Mouse (Mus musculus) thymus, postnatal 4 days (tissue): ENCODE measurements at regions not wholly inside any gene's neighbourhood (a gene's known extent, or its start where the extent isn't known, plus 50 kb on each side); places are given as distances from the start of the nearest gene placed in this dataset.

ENCODE experiments used
- DNase-seq: peaks from one replicate; pipeline ENCODE4 v3.0.0; 2021

DNA sequence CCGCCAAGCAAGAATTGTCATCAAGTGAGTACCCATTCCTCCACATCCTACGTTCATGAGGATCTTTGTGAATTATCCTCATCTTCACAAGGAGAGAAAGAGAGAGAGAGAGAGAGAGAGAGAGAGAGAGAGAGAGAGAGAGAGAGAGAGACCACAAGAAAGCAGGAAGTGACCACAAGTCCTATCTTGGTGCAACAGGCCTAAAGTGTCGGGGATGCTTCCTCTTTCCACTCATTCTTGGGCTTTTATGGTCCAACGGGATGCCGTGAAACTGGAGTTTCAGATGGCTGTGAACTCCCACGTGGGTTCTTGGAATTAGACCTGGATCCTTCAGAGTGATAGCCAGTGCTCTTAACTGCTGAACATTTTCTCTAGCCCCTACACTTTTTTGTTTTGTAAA lies 53.1 kb upstream of the Rai14 start:
- no peak for DNase-seq

DNA sequence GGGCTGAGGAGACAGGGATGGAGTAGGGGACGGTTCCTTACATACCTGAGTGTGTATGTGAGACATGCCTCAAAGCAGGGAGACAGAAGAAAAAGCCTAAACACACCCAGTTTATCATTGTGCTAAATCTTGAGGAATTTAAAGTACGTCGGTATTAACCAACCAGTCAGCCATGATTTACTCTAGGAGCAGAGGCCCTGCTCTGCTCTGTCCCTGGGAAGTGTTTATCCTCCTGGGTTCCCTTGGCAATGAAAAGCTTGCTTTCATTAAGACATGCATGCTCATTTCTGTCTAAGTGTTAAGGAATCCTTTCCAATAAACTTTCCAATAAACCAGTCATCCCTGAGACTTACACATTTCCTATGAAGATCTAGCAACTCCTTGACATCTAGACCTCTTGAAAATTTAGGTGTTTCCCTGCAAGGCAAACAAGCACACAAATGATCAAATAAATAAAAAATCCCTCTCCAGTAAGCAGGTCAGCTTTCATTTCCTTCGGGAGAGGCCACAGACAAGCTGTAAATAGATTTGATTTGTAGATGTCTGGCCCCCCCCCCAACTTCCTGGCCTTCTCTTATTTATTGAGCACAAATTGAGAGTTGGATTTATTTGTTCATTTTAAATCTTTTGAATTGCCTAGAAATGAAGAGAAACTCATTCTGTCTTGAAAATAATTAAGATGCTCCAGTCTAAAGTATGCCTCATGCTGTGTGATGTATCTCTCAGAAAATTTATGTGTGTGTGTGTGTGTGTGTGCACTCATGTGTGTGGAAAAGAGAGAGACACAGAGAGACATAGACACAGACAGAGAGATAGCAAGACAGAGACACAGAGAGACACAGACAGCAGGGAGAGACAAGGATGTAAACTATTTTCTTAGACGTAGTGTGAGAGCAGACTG lies 56.2 kb upstream of the Rai14 start:
- no peak for DNase-seq

GRCm38 (mm10) chr15:10771311-10771690 lies 56.9 kb upstream of the Rai14 start:
- DNase-seq, result no peak

DNA sequence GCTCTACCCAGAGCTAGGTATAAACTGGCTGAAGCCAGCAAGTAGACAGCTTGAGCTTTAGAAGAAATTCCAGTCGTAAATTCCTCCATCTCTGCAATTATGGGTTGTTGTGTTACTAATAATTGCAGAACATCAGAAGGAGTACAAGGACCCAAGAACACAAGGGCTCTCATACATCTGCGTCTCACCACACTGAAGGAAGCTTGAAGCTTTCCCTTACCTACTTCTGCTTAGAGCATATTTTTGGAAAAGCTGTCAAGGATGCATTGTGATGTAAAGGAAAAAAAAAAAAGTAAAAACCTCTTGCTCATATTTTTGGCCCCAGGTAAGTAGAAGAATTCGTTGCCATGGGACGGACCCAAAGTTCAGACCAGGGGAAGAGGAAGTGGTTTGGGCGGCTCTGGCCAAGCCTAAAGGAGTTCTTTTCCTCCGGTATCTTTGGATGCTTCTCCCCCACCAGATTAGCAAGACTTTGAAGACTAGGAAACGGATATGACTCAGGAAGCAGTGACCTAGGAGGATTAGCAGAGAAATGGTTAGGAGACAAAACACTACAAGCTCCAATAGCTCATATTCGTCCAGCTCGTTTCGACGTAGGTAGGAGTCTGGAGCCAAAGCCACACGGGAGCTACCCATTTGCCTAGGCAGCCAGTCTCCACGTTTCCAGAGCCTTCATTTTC lies 65.7 kb upstream of the Rai14 start:
- DNase-seq, result no peak

DNA sequence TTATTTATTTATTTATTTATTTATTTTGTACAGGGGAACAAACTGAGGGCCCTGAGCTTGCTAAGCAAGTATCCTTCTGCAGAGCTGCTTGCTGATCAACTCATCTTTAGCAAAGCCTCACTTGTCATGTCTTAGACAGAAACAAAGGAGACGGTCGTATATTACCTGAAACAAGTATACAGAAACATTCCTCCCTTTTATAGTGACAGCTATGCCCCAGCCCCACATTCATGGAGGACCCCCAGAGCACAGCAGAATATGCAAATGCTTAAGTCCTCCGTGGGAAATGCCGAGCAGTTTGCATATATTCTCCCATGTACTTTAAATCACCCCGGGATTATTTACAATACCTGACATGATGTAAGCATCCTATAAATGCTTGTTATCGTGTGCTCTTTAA lies 74.9 kb upstream of the Rai14 start:
- no peak for DNase-seq

GRCm38 (mm10) chr15:10790862-10791497 lies 76.6 kb upstream of the Rai14 start:
- DNase-seq, result no peak

DNA sequence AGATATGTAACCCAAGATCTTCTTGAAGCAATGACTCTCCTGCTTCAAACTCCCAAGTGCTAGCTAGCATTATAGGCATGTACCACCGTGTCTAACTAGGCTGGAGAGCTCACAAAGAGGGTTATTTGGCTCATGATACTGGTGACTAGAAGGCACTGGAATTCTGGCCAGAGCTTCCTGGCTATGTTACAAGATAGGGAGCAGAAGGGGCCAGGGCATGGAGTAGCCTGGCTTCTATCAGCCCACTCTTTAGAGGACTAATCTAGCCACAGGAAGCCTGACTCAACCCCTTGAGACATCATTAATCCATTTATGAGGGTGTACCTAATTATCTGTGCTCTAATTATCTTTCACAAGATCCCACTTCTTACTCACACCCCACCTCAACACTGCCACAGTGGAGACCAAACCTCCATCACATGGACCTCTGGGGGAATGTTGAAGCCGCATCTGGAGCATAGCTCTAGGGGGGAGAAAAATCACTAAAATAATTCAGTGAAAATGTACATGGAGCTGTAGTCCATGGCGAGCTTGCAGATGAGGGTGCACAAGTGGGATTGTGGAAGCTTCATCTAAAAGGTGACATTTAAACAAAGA lies 77.2 kb upstream of the Rai14 start:
- DNase-seq, result no peak

DNA sequence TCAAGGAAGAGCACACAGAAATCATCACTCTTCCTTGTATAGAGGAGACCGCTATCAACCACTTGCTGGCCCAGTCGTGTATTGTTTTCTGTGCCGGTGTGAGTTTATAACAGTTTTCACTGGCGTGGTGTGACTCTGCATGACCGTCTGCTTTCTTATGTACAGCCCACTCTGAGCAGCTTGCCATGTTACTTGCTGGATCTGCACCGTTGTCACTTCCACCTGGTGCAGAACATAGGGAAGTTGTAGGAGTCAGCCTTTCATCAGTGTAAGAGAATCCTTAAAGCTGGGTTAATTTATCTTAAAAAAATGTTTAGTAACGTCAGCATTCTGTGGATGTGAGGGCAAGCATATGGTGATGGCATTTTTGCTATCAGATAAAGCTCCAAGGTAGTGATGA lies 77.7 kb upstream of the Rai14 start:
- no peak for DNase-seq

- DNase-seq, result no peak
Observed at GRCm38 (mm10) chr15:10795126-10795792, 80.8 kb upstream of the Rai14 start.

- no peak for DNase-seq
Observed at GRCm38 (mm10) chr15:10799656-10800055, 85.2 kb upstream of the Rai14 start.

DNA sequence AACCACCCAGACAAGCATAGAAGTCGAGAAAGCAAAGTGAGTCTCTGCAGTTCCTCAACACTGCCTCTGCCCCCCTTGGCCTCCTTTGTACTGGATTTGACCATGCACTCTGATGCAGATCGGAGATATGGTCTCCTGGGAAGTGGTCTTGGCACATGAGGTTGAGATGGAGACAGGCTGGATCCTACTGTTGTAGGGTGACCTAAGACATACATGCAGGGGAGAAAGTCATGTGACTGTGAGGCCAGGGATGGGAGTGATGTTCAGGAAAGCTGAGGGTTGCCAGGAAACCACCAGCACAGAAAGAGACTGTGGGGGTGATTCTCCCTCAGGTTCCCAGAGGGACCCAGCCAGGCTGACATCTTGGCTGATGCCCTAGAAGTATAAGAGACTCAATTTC lies 99.8 kb upstream of the Rai14 start:
- DNase-seq, result no peak

DNA sequence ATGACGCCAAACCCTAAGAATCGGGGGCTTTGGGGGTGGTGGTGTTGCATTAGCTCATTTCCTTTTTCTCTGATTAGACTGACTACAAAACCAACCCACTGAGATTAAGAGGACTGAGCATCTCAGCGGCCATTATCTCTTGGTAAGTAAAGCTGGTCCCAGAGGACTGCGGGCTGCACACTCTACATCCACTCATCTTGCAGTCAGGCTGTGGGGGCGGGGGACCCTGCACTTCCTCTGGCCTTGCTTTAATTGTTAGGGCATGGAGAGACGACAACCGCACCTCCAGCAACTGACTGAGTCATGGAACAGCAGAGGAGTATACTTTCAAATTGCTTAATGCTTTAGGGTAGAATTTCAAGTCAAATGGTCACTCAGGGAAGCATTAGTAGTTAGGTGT lies 100.3 kb upstream of the Rai14 start:
- no peak for DNase-seq

- no peak for DNase-seq
Observed at GRCm38 (mm10) chr15:10816213-10816621, 101.8 kb upstream of the Rai14 start.

DNA sequence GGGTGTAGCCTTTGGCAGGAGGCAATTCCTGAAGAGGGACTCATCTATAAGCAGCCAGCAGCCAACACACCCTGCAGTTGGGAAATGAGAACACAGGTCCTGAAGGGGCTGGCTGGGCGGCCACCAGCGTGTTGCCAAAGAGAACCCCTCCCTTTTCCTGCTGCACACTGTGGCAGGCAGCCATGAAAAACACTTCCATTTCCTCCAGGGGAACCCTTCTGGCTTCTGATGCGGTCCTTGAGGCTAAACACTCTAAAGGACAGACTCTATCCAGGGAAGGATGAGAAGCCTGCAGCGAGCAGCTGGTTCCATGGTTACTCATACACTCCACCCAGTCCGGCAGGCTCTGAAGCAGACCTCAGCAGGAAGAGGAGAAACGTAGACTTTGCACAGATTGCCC lies 103.8 kb upstream of the Rai14 start:
- DNase-seq, result no peak

GRCm38 (mm10) chr15:10818706-10819105 lies 104.3 kb upstream of the Rai14 start:
- DNase-seq, result no peak

DNA sequence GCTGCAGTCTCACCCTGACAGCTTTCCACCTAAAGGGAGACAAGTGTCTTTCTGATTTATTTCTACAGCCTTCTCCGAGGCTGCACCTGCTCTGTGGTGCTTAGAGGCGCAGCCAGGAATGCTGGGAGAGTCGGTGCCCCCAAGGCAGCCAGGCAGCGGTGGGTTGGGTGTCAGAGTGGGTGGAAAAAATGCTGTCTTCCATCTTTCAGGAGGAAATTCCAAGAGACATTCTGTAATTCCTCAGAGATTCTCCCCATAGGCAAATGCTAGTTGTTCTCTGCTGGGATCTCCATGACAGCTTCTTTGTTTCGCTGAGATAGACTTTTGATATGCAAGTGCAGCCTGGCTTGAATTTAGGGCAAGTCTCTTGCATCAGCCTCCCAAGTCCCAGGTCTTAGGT lies 109.5 kb upstream of the Rai14 start:
- no peak for DNase-seq

- DNase-seq, result no peak
Observed at GRCm38 (mm10) chr15:10829588-10829987, 115.2 kb upstream of the Rai14 start.

GRCm38 (mm10) chr15:10830478-10830877 lies 116.1 kb upstream of the Rai14 start:
- no peak for DNase-seq

GRCm38 (mm10) chr15:10831106-10831505 lies 116.7 kb upstream of the Rai14 start:
- DNase-seq, result no peak

DNA sequence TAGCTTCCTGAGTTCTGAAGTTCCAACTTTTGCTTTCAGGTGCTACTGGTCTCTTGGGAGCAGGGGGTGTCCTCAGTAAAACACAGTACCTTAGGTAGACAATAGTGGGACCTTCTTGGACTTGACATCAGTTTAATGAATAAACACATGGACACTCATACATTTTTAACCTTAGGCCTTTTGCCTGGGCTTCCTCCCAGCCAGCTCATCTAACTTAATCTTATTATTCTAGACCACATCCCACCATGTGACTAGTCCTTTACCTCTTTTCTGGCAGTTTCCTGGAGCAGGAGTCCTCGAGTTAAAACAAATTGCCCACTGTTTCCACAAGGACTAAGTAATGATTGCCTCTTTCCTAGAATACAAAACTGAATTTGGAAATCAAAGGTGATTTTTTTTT lies 117.9 kb upstream of the Rai14 start:
- no peak for DNase-seq

DNA sequence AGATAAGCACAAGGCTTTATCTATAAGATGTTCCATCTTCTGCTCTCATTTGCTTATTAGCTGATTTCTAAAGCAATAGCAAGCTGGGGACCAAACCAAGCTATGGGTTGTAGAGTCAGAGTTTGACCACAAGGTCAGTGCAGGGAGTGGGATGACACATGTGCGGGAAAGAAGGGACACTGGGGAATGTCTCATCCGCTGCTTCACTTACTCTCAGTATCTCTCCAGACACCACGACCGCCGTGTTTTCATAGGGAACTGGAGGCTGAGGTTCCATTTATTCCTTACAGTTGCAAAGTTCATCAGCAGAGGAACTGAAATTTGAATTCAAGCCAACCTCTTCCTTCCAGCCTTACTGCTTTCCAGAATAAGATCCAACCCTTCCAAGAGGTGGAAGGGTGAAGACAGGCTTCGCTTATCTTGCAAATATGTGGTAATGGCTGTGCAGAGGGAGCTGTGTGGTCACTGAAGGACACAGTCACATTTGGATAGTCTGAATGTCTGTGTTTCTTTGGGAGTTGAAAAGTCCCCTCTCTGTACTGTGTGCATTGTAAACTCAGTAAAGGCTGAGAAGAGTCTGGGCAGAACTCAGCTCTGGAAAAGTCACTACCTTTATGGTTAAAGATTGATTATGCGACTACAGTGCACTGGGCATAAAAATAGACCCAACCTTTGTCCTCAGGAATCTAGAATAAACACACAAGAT lies 118.1 kb upstream of the C1qtnf3 start:
- DNase-seq, result no peak

DNA sequence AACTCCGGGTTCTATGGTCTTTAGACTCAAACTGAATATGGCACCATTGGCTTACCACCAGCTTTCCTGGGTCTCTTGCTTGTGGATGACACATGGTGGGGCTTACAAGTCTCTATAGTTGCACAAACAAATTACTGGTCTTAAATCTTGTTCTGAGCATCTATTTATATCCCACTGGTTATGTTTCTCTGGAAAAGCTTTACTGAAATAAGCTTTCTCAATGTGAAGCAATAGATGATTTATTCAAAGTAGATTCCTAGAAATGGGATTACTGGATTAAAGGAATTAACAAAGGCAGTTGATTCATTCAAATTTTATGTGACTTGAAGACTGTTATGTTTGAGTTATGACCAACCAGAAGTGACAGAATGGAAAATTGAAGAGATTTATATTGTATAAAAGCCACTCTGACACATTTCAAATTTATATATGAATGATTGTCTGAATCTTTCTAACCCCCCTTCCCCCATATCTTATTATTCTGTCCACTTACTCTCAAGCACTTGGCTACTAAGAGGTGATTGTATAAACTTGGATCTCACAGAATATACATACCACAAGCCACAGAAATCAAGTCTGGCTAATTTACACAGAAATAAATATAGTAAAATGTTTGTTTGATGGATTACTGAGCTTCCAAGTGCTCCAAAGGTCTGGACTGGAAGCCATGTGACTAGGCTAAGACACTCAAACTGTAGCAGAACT lies 113.4 kb upstream of the C1qtnf3 start:
- no peak for DNase-seq
